Mouse (Mus musculus): ENCODE data around the gene Alb. TPM values are rescaled to one million over a fixed set of nuclear protein-coding genes. Genes with fewer than 3 reads are reported as not detected.

Alb gene
- polyA plus RNA-seq, 1 experiment from 2014 or later, result not detected

Other genes with a start within 250 kb of the Alb start
- 25.8 and 27.7 TPM in 2 replicates for gene Cox18, start 236.9 kb upstream of the Alb start, polyA plus RNA-seq (2014; fragmentation: Nextera tagmentation; extraction: Ambion mirVana)
- 26.2 and 28.1 TPM in 2 replicates for gene Ankrd17, start 94.3 kb upstream of the Alb start, polyA plus RNA-seq (2014; fragmentation: Nextera tagmentation; extraction: Ambion mirVana)
- gene Gm9958, start 93.7 kb upstream of the Alb start, polyA plus RNA-seq (2014; fragmentation: Nextera tagmentation; extraction: Ambion mirVana), result 3.6 and 6.2 TPM in 2 replicates
- 0.23 TPM in 1 of 2 replicates, not detected in the other for gene Afp, start 29.8 kb downstream of the Alb start, polyA plus RNA-seq (2014; fragmentation: Nextera tagmentation; extraction: Ambion mirVana)
- not detected in 2 replicates for gene Afm, start 58.0 kb downstream of the Alb start, polyA plus RNA-seq (2014; fragmentation: Nextera tagmentation; extraction: Ambion mirVana)
- gene 5830473C10Rik, start 100.2 kb downstream of the Alb start, polyA plus RNA-seq (2014; fragmentation: Nextera tagmentation; extraction: Ambion mirVana), result not detected in 2 replicates
- 0.74 and 1.1 TPM in 2 replicates for gene Rassf6, start 179.8 kb downstream of the Alb start, polyA plus RNA-seq (2014; fragmentation: Nextera tagmentation; extraction: Ambion mirVana)